Mouse (Mus musculus): ENCODE data around the gene Cyp2b10. TPM values are rescaled to one million over a fixed set of nuclear protein-coding genes. Genes with fewer than 3 reads are reported as not detected.
"Not testable (repeated sequence)": the region's sequence is repeated elsewhere in the genome, so short reads cannot be mapped to it uniquely, and the experiment has no call there.

The Cyp2b10 gene
- total RNA-seq (2018; cell fraction: chromatin; rRNA removed) = not detected
- total RNA-seq (2018; cell fraction: cytosol; rRNA removed) = not detected
- total RNA-seq (2018; cell fraction: nucleus; rRNA removed) = not detected
- not detected in 3 replicates for polyA plus RNA-seq (2018)

DNA sequence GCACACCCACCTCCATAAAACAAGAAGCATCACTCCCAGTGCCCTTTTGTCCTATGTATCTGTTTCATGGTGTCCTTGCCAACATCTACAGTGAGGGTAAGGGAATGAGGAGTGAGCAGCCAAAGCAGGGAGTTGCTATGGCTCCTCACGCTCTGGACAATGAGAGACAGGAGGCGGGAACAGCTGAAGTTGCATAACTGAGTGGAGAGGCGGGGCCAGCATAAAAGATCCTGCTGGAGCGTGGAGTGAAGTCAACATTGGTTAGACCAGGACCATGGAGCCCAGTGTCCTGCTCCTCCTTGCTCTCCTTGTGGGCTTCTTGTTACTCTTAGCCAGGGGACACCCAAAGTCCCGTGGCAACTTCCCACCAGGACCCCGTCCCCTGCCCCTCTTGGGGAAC is at the start of gene Cyp2b10:
Gene Cyp2b10 (plus strand): TSS at position 210 of the 400 bp plus-strand sequence.
- 84% methylated on average over 6 of the region's 6 CpGs for WGBS (ENCODE audit: missing documents)
- no peak within 1 kb of the TSS for H3K27ac ChIP-seq
- H3K79me2 ChIP-seq (ENCODE audit: inconsistent target) = no peaks in the 10 kb centered on the region
- no peak within 1 kb of the TSS for H3K4me3 ChIP-seq (ENCODE audit: inconsistent target)
- no peaks in the 10 kb centered on the region for H3K36me3 ChIP-seq (ENCODE audit: inconsistent target)

DNA sequence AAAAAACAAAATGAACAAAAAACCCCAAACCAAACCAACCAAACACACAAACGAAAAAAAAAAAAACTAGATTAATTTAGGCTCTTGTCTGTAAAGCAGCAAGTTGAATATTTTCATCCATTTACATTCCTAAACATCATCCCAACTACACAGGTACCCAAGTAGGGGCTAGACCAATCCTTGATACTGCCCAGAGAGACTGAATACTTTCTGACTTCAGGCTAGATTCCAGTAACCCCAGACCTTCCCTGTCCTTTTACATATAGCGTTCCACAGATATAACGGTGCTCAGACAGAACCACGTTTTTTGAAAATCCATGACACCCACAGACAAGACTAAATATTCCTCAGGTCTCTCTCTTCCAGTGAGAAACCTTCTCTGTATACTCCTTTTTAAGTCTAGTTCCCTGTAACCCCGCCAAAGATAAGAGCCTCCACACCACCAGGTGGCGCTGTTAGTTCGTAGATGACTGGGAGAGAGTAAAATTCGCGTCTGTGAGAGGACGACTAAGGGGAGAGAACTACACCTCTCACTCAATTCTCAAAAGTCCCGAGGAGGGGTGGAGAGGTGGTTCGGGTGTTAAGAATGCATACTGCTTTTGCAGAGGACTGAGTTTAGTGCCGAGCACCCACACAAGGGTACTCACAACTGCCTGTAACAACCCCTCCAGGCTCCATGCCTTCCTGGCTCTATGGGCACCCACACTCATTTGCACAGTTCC is 49.5 kb upstream of the Cyp2b10 start:
- H3K27ac ChIP-seq = no peak overlapping the region
- H3K36me3 ChIP-seq (ENCODE audit: inconsistent target) = no peaks in the 10 kb centered on the region
- H3K79me2 ChIP-seq (ENCODE audit: inconsistent target) = no peaks in the 10 kb centered on the region
- peak overlapping the region; percentile 22; the same call in 1 of the 2 replicates for H3K4me3 ChIP-seq (ENCODE audit: inconsistent target)
- 12% methylated on average over 13 of the region's 13 CpGs for WGBS (ENCODE audit: missing documents)

DNA sequence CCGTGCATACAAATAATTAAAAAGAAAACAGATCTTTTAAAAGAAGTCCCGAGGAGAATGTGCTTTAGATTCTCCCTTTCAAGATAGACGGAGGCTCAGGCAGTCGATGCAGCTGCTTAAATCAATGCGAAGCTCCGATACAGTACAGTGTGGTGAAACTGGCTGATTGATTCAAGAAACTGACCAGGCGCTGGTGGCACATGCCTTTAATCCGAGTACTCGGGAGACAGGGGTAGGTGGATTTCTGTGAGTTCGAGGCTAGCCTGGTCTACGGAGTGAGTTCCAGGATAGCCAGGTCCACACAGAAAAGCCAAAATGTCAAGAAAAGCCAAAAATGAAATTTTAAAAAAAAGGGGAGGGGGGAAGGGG is 49.0 kb upstream of the Cyp2b10 start:
- Histone ChIP-seq H3K36me3 (ENCODE audit: inconsistent target) (no peaks in the 10 kb centered on the region), H3K4me3 (ENCODE audit: inconsistent target) (peak overlapping the region; percentile 22; the same call in 1 of the 2 replicates), H3K27ac (no peak overlapping the region), H3K79me2 (ENCODE audit: inconsistent target) (no peaks in the 10 kb centered on the region)
- WGBS (ENCODE audit: missing documents) = 19% methylated on average over 11 of the region's 11 CpGs

DNA sequence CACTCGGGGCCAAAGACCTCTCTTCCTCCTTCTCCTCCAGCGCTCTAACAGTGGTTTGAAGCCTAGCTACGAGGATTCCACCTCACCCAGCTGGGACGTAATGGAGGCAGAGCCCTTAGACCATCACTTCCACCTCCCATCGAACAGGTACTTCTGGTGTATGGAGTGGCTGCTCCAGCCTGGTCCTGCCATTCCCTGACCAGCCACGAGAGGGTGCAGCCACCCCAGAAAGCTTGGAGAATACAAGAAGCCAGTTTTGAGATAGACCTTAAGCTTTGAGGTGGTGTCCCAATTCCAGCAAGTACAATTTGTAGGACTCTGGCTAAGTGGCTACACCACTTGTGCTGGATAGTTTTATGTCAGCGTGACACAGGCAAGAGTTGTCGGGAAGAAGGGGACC is 42.3 kb upstream of the Cyp2b10 start:
- Histone ChIP-seq H3K27ac (no peak overlapping the region), H3K36me3 (ENCODE audit: inconsistent target) (no peaks in the 10 kb centered on the region), H3K79me2 (ENCODE audit: inconsistent target) (no peaks in the 10 kb centered on the region), H3K4me3 (ENCODE audit: inconsistent target) (no peak overlapping the region)
- 36% methylated on average over 8 of the region's 8 CpGs for WGBS (ENCODE audit: missing documents)

DNA sequence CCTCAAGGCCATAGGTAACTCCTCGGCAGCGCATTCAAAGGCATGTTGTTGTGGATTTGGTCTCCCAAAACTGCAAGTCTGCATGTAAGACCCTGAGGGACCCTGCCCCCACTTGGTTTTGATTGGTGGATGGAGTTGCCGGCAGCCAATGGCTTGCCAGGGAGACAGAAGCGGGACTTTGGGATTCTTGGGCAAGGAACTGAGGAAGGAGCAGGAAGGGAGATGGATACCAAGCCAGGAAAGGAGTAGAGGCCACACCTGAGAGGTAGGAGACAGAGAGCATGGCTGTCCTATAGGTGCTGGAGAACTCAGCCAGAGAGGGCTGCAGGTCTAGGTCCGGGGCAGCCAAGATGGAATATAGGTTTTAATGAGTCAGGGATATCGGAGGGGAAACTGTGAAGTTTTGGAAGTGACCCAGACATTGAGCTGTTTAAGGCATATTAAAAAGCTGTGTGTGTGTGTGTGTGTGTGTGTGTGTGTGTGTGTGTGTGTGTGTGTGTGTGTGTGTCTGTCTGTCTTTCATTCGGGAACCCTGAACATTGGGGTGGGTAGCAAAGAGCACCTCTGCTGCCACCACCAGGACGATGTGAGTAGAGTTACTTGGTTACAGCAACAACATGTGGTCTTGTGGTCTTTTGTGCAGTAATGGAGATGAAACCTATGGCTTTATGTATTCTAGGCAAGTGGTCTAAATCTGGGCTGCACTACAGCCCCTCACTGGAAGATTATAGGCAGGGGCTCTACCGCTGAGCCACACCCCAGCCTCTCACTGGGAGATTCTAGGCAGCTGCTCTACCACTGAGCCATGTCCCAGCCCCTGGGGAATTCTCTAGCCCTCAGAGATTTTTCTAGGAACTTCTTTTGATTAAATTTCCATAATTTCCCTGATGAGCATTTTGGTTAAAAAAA is 37.2 kb upstream of the Cyp2b10 start:
- Histone ChIP-seq H3K27ac (no peak overlapping the region), H3K79me2 (ENCODE audit: inconsistent target) (no peaks in the 10 kb centered on the region), H3K4me3 (ENCODE audit: inconsistent target) (no peak overlapping the region), H3K36me3 (ENCODE audit: inconsistent target) (no peaks in the 10 kb centered on the region)
- WGBS (ENCODE audit: missing documents) = 35% methylated on average over 7 of the region's 9 CpGs

DNA sequence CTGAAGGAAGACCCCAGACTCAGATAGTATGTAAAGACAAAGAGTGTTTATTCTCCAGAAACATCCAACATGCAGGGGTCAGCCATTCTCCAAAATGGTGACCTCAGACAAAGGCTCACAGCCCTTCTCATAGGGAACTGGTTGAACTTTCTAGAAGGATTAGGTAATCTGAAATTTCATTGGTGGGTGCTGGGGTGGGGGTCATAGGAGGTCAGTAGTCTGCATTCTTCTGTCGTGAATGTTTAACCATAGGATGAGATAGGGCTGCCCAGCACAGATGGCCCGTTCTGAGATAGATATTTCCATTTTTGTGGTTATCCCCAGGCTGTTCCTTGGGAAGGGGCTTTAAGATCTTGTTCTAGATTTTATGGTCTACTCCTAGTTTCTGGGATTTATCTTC is 35.1 kb upstream of the Cyp2b10 start:
- Histone ChIP-seq H3K36me3 (ENCODE audit: inconsistent target) (no peaks in the 10 kb centered on the region), H3K27ac (no peak overlapping the region), H3K4me3 (ENCODE audit: inconsistent target) (no peak overlapping the region), H3K79me2 (ENCODE audit: inconsistent target) (no peaks in the 10 kb centered on the region)
- WGBS (ENCODE audit: missing documents) = 85% methylated on average over 2 of the region's 2 CpGs

DNA sequence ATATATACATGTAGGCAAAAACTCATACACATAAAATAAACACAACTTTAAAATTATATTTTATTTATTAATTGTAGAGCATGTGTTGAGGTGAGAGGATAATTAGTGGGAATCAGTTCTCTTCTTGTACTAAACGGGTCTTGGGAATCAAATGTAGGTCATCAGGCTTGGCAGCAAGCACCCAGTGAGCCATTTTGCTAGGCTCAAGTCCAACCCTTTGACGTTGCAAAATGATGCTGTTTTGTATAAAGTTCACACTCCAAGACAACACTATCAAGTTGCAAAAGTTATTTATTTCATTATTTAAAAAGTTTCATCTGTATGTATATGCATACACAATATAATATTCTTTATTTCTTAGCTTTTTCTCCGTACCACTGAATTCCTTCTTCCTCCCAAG is 33.7 kb upstream of the Cyp2b10 start:
- no peak overlapping the region for H3K4me3 ChIP-seq (ENCODE audit: inconsistent target)
- H3K79me2 ChIP-seq (ENCODE audit: inconsistent target) = no peaks in the 10 kb centered on the region
- H3K36me3 ChIP-seq (ENCODE audit: inconsistent target) = no peaks in the 10 kb centered on the region
- WGBS (ENCODE audit: missing documents) = 84% methylated on average over 3 of the region's 3 CpGs
- H3K27ac ChIP-seq = no peak overlapping the region

DNA sequence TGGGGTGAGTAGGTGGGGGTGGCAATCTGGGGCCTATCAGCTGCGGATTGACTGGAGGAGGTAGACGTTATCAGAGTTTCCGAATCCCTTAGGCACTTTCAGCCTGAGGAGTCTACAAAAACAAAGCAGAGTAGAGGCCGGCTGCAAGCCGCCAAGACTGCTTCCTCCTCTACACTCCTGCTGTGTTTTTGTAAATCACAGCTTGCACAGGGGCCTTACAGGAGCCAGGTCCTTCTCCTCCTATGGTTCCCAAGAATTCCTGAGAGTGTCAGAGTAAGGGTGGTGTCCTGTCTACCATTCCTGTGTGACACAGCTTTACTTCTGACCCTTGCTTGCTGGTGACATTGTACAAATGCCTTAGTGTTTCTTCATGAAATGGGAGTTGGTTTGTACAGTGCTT is 32.6 kb upstream of the Cyp2b10 start:
- H3K79me2 ChIP-seq (ENCODE audit: inconsistent target) = no peaks in the 10 kb centered on the region
- no peaks in the 10 kb centered on the region for H3K36me3 ChIP-seq (ENCODE audit: inconsistent target)
- H3K27ac ChIP-seq = no peak overlapping the region
- no peak overlapping the region for H3K4me3 ChIP-seq (ENCODE audit: inconsistent target)
- 83% methylated on average over 5 of the region's 5 CpGs for WGBS (ENCODE audit: missing documents)

DNA sequence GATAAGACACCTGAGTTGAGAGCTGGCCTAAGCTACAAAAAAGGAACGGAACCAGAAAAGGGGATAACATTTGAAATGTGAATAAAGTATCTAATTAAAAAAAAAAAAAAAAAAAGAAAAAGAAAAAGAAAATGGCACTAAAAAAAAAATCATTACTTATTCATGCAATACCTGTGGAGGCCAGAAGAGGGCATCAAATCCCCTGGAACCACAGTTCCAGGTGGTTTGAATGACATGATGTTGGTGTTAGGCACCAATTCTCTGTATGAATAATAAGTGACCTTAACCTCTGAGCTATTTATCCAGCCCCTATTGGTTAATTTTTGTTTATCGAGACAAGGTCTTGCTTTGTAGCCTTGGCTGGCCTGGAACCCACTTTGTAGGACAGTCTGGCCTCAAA is 27.6 kb upstream of the Cyp2b10 start:
- Histone ChIP-seq H3K27ac (no peak overlapping the region), H3K79me2 (ENCODE audit: inconsistent target) (no peaks in the 10 kb centered on the region), H3K4me3 (ENCODE audit: inconsistent target) (no peak overlapping the region), H3K36me3 (ENCODE audit: inconsistent target) (no peaks in the 10 kb centered on the region)
- 100% methylated on average over 2 of the region's 2 CpGs for WGBS (ENCODE audit: missing documents)

DNA sequence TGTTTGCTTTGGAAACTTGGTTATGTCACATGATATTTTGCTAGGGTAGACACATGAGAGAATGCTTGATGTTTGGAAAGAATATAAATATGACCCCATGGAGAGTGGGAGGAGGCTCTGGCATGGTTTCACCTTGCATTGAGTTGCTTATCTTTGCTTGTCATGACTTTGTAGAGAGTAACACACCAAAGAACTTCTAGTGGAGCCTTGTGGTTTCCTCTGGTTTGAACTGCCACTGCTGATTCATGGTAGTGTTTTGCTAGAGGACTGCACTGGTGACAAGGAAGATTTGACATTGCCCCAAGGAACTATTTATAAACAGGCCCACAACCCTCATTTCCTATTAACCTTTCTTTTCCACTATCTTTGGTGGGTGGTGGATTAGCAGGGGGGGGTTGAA is 24.8 kb upstream of the Cyp2b10 start:
- Histone ChIP-seq H3K36me3 (ENCODE audit: inconsistent target) (no peaks in the 10 kb centered on the region), H3K79me2 (ENCODE audit: inconsistent target) (no peaks in the 10 kb centered on the region), H3K27ac (no peak overlapping the region), H3K4me3 (ENCODE audit: inconsistent target) (no peak overlapping the region)

DNA sequence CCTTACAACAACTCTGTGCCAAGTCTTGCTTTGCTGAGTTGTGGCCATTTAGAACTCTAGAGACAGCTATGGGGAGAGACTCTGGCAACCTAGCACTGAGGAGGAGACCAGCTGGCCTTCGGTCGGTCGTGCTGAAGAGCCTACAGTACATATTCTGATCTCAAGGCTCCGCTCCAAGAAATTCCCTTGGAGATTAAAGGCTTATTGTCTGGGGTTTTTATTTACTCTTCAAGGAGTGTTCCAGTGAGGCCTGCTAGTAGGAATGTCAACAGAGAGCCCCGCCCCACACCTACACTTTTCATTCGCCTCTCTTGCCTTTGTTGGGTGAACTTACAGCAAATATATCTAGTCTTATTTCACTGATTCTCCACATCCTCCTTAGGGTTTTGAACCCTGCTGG is 18.7 kb upstream of the Cyp2b10 start:
- no peak overlapping the region for H3K4me3 ChIP-seq (ENCODE audit: inconsistent target)
- no peak overlapping the region for H3K27ac ChIP-seq
- WGBS (ENCODE audit: missing documents) = 74% methylated on average over 6 of the region's 6 CpGs
- H3K79me2 ChIP-seq (ENCODE audit: inconsistent target) = no peaks in the 10 kb centered on the region
- no peaks in the 10 kb centered on the region for H3K36me3 ChIP-seq (ENCODE audit: inconsistent target)

DNA sequence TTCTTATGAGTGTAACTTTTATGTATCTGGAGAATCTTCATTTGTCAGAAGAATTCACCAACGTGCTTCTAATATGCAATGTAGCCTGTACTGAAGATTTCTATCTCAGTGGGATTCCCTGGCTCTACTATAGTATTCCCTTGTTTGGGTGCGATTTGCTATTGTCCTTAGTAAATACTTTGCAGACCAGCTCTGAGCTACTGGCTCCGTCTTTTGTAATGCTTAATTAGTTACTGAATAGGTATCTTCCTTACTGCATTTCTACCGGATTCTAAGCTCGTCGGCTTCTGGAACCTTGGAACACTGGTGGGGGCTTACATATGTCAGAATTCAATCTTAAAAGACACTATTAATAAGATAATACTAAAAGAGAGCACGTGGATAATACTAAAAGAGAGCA is 16.7 kb upstream of the Cyp2b10 start:
- 22% methylated on average over 7 of the region's 7 CpGs for WGBS (ENCODE audit: missing documents)
- H3K4me3 ChIP-seq (ENCODE audit: inconsistent target); H3K79me2 ChIP-seq (ENCODE audit: inconsistent target); H3K36me3 ChIP-seq (ENCODE audit: inconsistent target); H3K27ac ChIP-seq: not testable (repeated sequence)

DNA sequence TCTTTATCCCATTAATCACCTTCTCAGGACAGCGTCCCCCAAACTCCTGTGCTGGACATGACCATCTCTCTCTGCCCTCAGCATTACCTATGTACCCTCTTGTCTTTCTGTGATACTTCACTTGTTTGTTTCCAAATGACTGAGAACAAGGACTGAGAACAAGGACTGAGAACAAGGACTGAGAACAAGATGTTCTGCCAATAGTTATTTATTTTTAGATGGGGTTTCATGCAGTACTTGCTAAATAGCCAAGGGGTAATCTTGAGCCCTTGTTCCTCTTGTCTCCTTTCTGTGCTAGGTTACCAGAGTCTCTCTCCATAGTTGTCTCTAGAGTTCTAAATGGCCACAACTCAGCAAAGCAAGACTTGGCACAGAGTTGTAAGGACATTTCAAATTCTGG is 13.1 kb upstream of the Cyp2b10 start:
- no peaks in the 10 kb centered on the region for H3K79me2 ChIP-seq (ENCODE audit: inconsistent target)
- H3K36me3 ChIP-seq (ENCODE audit: inconsistent target) = no peaks in the 10 kb centered on the region
- H3K4me3 ChIP-seq (ENCODE audit: inconsistent target) = no peak overlapping the region
- H3K27ac ChIP-seq = no peak overlapping the region
- WGBS (ENCODE audit: missing documents) = 87% methylated on average over 1 of the region's 1 CpGs

DNA sequence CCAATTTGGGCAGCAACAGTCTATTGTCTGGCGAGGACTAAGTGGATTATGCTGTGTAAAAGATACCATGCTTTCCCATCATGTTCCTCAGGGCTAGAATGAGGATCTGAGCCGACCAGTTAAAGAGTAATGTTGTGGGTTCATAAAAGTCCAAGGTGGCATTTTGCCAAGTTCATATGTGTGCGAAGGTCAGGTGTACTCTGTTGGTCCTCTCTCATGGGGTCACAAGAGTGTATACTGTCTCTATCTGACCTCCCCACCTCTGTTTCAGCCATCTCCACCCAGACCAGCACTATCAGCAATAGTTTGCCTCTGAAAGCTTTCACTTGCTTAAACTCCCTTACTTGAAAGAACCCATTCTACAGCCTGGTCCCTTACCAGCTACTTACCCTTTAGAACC is 9.7 kb upstream of the Cyp2b10 start:
- WGBS (ENCODE audit: missing documents) = 91% methylated on average over 3 of the region's 3 CpGs
- Histone ChIP-seq H3K27ac (no peak overlapping the region), H3K4me3 (ENCODE audit: inconsistent target) (no peak overlapping the region), H3K36me3 (ENCODE audit: inconsistent target) (no peaks in the 10 kb centered on the region), H3K79me2 (ENCODE audit: inconsistent target) (no peaks in the 10 kb centered on the region)

DNA sequence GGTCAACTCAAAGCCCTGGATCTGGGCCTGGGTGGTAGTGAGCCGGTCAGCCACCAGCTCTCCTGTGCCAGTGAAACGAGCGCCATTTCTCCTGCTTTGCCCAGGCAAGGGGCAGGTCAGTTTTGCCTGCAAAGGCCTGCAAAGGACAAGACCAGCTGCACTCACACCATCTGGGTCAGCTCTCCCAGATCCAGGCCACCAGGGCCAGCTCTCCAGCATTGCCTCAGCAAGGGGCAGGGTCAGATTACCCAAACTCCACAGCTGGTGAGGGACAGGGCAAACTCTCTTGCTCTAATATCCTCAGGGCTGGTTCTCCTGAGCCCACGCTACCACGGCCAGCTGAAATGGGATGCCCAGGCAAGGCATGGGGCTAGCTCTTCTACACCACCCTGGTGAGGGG is 4.3 kb upstream of the Cyp2b10 start:
- WGBS (ENCODE audit: missing documents) = 81% methylated on average over 5 of the region's 5 CpGs
- H3K4me3 ChIP-seq (ENCODE audit: inconsistent target) = no peak overlapping the region
- no peaks in the 10 kb centered on the region for H3K36me3 ChIP-seq (ENCODE audit: inconsistent target)
- no peak overlapping the region for H3K27ac ChIP-seq
- no peaks in the 10 kb centered on the region for H3K79me2 ChIP-seq (ENCODE audit: inconsistent target)
